Mouse (Mus musculus) kidney, embryonic 16.5 days (tissue): ENCODE data around the gene Hopx. TPM values are rescaled to one million over a fixed set of nuclear protein-coding genes. Genes with fewer than 3 reads are reported as not detected.

Source experiments
- ATAC-seq: fragments of 200-750 bp; cut with Nextera tagmentation; 2 replicates; pipeline ENCODE4 v1.8.0; 2017; ENCODE audit warnings: moderate TSS enrichment; ENCODE audit not compliant: low FRiP score, low TSS enrichment
- H3K27ac ChIP-seq: fragments of 300-500 bp; sonication (generic); 2 replicates; pipeline ENCODE4 v1.5.1; 2014; ENCODE audit warnings: low read length
- H3K27me3 ChIP-seq: fragments of 300-500 bp; sonication (generic); 2 replicates; pipeline ENCODE4 v1.6.1; 2014; ENCODE audit warnings: low read length, control low read depth, mixed read lengths; ENCODE audit not compliant: insufficient read depth
- H3K36me3 ChIP-seq: fragments of 300-500 bp; sonication (generic); 2 replicates; pipeline ENCODE4 v1.6.1; 2014; ENCODE audit warnings: low read length, control low read depth, mixed read lengths; ENCODE audit not compliant: insufficient read depth
- H3K4me1 ChIP-seq: fragments of 300-500 bp; sonication (generic); 2 replicates; pipeline ENCODE4 v1.6.1; 2014; ENCODE audit warnings: low read length, control low read depth, mixed read lengths; ENCODE audit not compliant: insufficient read depth
- H3K4me2 ChIP-seq: fragments of 300-500 bp; sonication (generic); replicated peaks from 2 replicates; pipeline ENCODE4 v1.6.1; 2014; ENCODE audit warnings: low read depth, low read length
- H3K4me3 ChIP-seq: fragments of 300-500 bp; sonication (generic); 2 replicates; pipeline ENCODE4 v1.5.1; 2014; ENCODE audit warnings: mild to moderate bottlenecking, low read length
- H3K9ac ChIP-seq: fragments of 300-500 bp; sonication (generic); replicated peaks from 2 replicates; pipeline ENCODE4 v1.6.1; 2014; ENCODE audit warnings: low read length
- H3K9me3 ChIP-seq: fragments of 300-500 bp; sonication (generic); 2 replicates; pipeline ENCODE4 v1.6.1; 2016; ENCODE audit warnings: low read length, control low read depth
- WGBS: fragments of 180-500 bp; shearing (Covaris S2); extraction: QIAGEN DNeasy Blood & Tissue Kit; methylation state at CpG from one replicate; pipeline ENCODE4 v1.1.7; 2014; 5-methylcytosine and 5-hydroxymethylcytosine counted together
- polyA plus RNA-seq: library from polyadenylated mRNA; unstranded; fragments of >200 nt; fragmentation: Nextera tagmentation; extraction: Ambion mirVana; gene quantifications from 2 replicates; pipeline ENCODE4 v1.2.1, GENCODE M21; 2015

Hopx gene
- polyA plus RNA-seq, 1 experiment from 2014 or later, result 1.8 TPM

DNA sequence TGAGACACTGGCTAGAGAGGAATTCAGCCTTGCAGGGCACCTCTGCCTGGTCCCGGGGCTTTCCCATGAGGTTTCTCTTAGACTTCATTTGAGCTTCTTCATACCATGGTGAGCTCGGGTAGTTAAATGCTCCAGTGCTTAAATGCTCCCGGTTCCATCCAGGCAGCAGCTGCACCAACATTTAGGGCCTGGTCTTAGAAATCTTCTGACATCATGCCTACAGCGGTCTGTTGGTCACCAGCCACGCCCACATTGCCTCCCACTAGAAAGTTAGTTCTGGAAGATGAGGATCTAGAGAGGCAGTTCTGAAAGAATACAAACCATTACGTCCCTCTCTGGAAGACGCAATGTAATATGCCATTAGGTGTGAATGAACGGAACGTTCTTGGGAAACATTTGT, 8.7 kb upstream of the Hopx start:
- peaks cover 4% of the 10 kb centered on the region; the same call in 1 of the 2 replicates for H3K9me3 ChIP-seq
- 0 out of 2 replicates have a peak overlapping the region, but pooled peaks have one; percentile 23 for H3K9ac ChIP-seq
- ATAC-seq, result peak; percentile 55; the same call in 1 of the 2 replicates
- no peaks in the 10 kb centered on the region for H3K27me3 ChIP-seq
- peaks cover 27% of the 10 kb centered on the region for H3K4me1 ChIP-seq
- H3K4me2 ChIP-seq, result peak overlapping the region; percentile 10; the same call in 1 of the 2 replicates
- H3K4me3 ChIP-seq, result no peak overlapping the region
- WGBS, result 43% methylated on average over 9 of the region's 9 CpGs
- no peaks in the 10 kb centered on the region for H3K36me3 ChIP-seq
- H3K27ac ChIP-seq, result peak overlapping the region; percentile 62; the same call in 1 of the 2 replicates

DNA sequence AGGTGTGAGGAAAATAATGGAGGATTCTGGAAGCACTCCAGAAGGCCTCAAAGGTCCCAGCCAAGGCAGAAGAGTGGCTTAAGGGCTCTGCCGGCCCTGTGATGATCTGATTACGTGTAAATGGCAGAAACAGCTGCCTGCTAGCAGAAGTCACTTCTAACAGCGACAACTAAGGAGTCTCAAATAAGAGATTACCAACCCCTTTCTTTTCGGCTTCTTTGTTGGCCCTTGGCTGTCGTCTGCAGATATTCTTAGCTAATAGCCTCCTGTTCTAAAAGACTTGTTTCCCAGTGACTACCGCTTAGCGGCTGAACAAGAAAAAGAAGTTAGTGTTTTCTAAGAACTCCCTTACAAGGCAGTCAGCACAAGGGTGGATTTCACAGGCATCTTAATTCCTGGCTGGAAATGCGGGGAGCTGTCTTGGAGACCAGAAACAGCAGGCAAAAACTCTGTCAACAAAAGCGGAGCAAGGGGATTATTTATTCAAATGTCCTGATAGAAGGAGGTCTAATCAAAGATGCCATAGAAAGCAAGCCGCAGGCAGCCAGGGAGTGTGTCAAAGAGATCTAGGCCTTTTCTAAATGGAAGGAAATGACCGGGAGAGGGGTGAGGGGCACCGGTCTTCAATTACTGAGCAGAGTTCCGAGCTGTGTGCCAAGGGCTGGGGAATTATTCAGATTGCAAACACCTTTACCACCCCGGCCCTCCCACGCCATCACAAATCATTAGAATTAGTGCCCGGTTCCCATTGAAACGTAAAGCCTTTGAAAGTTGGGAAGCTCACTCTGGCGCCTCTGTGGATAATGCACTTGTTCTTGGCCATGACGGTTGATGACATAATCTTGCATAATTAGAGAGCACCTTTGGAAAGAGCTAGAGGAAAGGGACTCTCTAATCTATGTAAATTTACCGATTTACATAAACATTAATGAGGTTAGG, 7.6 kb upstream of the Hopx start:
- H3K27me3 ChIP-seq, result no peaks in the 10 kb centered on the region
- H3K36me3 ChIP-seq, result no peaks in the 10 kb centered on the region
- peak overlapping the region; percentile 15; the same call in 1 of the 2 replicates for H3K9ac ChIP-seq
- ATAC-seq, result peak; percentile 36; the same call in 1 of the 2 replicates
- H3K4me2 ChIP-seq, result 0 out of 2 replicates have a peak overlapping the region, but pooled peaks have one; percentile 16
- peak overlapping the region; percentile 19 for H3K27ac ChIP-seq
- no peaks in the 10 kb centered on the region for H3K9me3 ChIP-seq
- WGBS, result 15% methylated on average over 20 of the region's 20 CpGs
- H3K4me1 ChIP-seq, result peaks cover 27% of the 10 kb centered on the region
- no peak overlapping the region for H3K4me3 ChIP-seq

DNA sequence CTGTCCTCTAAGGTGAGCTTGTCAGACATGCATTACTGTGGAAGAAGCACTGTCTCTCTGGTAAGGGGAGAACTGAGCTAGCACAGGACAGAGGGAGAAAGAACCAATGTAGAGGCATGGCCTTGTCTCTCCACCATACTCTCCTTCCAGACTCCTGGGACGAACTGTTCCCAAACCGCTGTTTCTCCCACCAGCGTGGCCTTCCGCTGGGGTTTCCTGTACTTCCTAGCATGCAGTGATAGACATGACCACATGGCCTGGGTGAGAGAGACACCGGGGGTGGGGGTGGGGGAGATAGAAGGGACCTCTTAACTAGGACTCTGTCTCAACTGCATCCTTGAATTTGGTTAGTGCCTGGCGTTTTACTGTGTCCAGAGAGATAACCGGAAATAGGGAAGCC, 5.8 kb upstream of the Hopx start:
- Histone ChIP-seq H3K4me3 (no peak overlapping the region), H3K27ac (no peak overlapping the region), H3K27me3 (no peaks in the 10 kb centered on the region; the same call in 1 of the 2 replicates), H3K4me2 (no peak overlapping the region), H3K4me1 (peaks cover 31% of the 10 kb centered on the region), H3K9ac (no peak overlapping the region), H3K9me3 (no peaks in the 10 kb centered on the region), H3K36me3 (no peaks in the 10 kb centered on the region)
- no peak for ATAC-seq
- WGBS, result 85% methylated on average over 7 of the region's 7 CpGs

DNA sequence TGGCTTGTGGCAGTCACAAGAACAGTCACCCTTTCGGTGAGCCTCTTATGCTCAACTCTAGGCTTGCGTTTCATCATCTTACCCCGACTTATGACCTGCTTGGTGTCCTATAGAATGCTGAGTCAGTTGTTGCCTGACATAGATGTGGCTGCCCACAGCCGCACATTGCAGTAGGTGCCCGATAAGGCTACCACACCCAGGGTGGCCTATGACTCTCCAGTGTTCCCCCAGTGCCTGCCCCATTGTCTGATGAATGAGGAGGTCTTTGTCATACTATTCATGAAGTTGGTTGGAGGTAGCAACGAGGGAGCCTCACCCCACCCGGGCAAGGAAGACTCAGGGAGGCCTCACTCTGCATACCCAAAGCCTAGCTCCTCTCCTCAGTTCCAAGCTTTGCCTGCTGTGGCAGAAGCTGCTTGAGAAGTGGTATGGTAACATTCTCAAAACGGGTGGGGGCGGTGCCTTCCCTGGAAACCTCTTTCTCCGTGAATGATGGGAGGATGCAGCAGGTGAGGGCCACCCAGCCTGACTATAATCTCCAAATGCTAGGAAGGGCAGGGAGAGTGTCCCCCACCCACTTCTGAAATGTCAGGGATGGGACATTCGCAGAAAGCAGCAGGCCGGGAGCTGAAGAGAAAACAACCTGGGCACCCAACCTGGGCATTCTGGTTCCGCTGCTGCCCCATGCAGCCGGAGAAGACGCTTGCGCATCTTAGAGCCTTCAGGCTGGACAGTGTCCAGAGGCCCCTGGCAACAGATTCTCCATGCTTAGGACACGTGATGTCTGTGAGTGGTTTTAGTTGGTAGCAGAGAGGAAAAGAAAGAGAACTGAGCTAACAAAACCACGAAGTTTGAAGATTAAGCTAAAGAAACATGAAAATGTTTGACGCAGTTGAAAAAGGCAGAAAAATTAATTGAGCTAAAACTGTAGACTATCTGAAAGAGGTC, 4.8 kb upstream of the Hopx start:
- no peak for ATAC-seq
- Histone ChIP-seq H3K9ac (no peak overlapping the region), H3K4me3 (no peak overlapping the region), H3K4me2 (no peak overlapping the region), H3K27me3 (no peaks in the 10 kb centered on the region; the same call in 1 of the 2 replicates), H3K27ac (no peak overlapping the region), H3K9me3 (no peaks in the 10 kb centered on the region), H3K36me3 (no peaks in the 10 kb centered on the region), H3K4me1 (peaks cover 39% of the 10 kb centered on the region)
- WGBS, result 84% methylated on average over 19 of the region's 19 CpGs

DNA sequence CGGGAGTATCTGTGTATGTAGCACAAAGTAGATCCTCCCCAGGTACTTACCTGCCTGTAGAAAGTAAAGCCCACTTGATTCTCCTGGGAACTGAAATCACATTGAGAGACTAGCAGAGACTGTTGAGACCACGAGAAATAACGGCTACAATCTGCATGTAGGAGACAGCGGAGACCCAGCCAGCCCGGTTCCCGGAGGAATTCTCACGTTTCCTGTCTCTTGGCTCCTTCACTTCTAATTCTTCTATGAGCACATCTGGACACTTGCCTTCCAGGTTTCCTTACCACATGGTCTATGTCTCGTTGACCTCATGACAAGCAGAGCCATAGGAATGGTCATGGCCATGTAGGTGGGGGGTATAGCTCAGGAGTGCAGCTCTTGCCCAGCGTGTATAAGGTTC, 811 bp upstream of the Hopx start:
- Histone ChIP-seq H3K4me1 (peaks cover 12% of the 10 kb centered on the region), H3K27ac (peak overlapping the region; percentile 59), H3K36me3 (no peaks in the 10 kb centered on the region), H3K27me3 (no peaks in the 10 kb centered on the region; the same call in 1 of the 2 replicates), H3K9me3 (no peaks in the 10 kb centered on the region), H3K4me2 (peak overlapping the region; percentile 11), H3K4me3 (no peak overlapping the region), H3K9ac (no peak overlapping the region)
- 79% methylated on average over 9 of the region's 9 CpGs for WGBS
- ATAC-seq, result no peak

DNA sequence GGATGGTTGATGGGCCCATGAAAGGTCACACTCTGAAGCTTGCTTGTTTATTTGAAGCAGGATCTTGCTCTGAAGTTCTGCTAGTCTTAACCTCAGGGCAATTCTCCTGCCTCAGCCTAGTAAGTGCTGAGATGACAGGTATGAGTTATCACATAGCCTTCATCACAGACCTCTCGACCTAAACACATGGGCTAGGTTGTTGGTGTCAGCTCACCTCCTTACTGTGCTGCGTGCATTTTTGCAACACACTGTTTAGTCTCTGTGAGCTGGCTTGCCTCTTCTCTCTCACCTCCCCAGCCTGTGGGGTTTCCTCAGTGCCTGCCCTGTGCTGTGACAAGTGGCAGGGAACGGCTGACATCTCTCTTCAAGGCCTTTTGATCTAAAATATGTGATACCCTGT, 1.1 kb downstream of the Hopx start:
- Histone ChIP-seq H3K27me3 (no peaks in the 10 kb centered on the region; the same call in 1 of the 2 replicates), H3K4me3 (no peak overlapping the region), H3K36me3 (no peaks in the 10 kb centered on the region), H3K9me3 (no peaks in the 10 kb centered on the region), H3K27ac (no peak overlapping the region), H3K9ac (no peak overlapping the region), H3K4me1 (peaks cover 12% of the 10 kb centered on the region), H3K4me2 (no peak overlapping the region)
- ATAC-seq, result no peak
- 84% methylated on average over 3 of the region's 3 CpGs for WGBS

DNA sequence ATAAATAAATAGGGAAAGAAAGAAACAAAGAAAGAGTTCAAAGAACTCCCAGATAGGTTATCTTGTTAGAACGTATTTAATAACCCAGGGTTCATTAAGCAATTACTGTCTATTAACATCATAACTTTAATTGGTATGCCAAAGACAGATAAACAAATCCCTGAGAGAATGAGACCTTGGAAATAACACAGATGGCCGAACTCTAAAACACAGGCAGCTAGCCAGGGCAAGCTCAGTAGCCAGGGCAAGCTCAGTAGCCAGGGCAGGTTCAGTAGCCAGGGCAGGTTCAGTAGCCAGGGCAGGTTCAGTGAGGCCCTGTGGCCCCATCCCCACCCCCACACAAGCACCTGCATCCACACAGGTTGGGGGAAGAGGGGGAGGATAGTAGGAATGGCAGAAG, 2.9 kb downstream of the Hopx start:
- no peak overlapping the region for H3K4me2 ChIP-seq
- H3K9me3 ChIP-seq, result no peaks in the 10 kb centered on the region
- no peak overlapping the region for H3K4me3 ChIP-seq
- H3K9ac ChIP-seq, result no peak overlapping the region
- no peaks in the 10 kb centered on the region for H3K36me3 ChIP-seq
- ATAC-seq, result no peak
- H3K4me1 ChIP-seq, result peaks cover 12% of the 10 kb centered on the region
- H3K27me3 ChIP-seq, result no peaks in the 10 kb centered on the region; the same call in 1 of the 2 replicates
- WGBS, result 61% methylated on average over 2 of the region's 2 CpGs
- H3K27ac ChIP-seq, result no peak overlapping the region

DNA sequence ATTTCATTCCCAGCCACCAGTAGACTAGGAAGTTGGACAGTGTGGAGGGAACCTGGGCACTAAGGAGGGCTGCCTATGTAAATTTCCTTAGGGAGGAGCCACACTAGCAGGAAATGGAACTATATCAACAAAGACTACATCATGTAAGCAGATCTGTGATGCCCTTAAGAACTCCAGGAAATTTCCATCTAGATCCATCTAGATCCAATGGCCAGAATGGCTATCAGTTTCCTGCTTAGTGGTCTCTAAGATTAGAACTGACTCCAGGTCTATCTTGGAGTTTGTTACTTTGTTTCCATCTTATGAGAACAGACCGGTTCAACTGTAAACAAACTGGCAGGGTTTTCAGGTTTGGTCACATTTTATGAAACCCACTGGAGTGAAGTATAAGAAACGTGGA, 5.1 kb downstream of the Hopx start:
- WGBS, result 70% methylated on average over 2 of the region's 2 CpGs
- H3K9ac ChIP-seq, result no peak overlapping the region
- ATAC-seq, result no peak
- H3K27me3 ChIP-seq, result no peaks in the 10 kb centered on the region
- no peaks in the 10 kb centered on the region for H3K9me3 ChIP-seq
- no peak overlapping the region for H3K4me2 ChIP-seq
- H3K27ac ChIP-seq, result no peak overlapping the region
- no peak overlapping the region for H3K4me3 ChIP-seq
- no peaks in the 10 kb centered on the region for H3K36me3 ChIP-seq
- no peaks in the 10 kb centered on the region; the same call in 1 of the 2 replicates for H3K4me1 ChIP-seq

DNA sequence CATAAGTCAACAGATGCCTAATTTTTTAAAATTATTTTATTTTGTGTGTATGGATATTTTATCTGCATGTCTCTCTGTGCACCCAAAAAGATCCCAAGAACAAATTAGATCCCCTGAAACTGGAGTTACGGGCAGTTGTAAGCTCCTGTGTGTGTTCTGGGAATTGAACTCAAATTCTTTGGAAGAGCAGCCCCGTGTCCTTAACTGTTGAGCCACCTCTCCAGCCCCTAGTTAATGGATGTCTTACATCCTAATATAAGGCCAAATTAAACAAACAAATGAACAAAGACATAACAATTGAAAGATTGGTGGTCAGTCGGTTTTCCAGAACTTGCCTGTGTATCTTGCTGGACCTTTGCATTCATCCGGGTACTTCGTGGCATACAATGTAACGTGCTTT, 6.1 kb downstream of the Hopx start:
- 91% methylated on average over 6 of the region's 6 CpGs for WGBS

More for the DNA sequence above, 6.1 kb downstream of the Hopx start:
- Histone ChIP-seq H3K9me3 (no peaks in the 10 kb centered on the region), H3K27ac (no peak overlapping the region), H3K4me2 (no peak overlapping the region), H3K9ac (no peak overlapping the region), H3K36me3 (no peaks in the 10 kb centered on the region), H3K4me1 (no peaks in the 10 kb centered on the region), H3K4me3 (no peak overlapping the region), H3K27me3 (no peaks in the 10 kb centered on the region)
- ATAC-seq, result no peak
